ENCODE assay signal across 8 mouse cellular contexts in genomic region chr19:10895708-10896107, GRCm38 (mm10). TPM values are rescaled to one million over a fixed set of nuclear protein-coding genes. Genes with fewer than 3 reads are reported as not detected.
DNase-seq lines count a peak whose midpoint lies in the region; TF ChIP-seq lines count a peak whose summit lies in the region.

No protein-coding gene starts in this region.

- no peaks in the 10 kb centered on the region for H3K9me3 ChIP-seq in heart, embryonic 10.5 days
- no peaks in the 10 kb centered on the region for H3K9me3 ChIP-seq in embryonic facial prominence, embryonic 10.5 days
- H3K9me3 ChIP-seq in limb, embryonic 10.5 days (replicated peaks), result no peaks in the 10 kb centered on the region

- H3K27me3 ChIP-seq in heart, embryonic 10.5 days (ENCODE audit: insufficient read depth, poor library complexity, severe bottlenecking), result no peaks in the 10 kb centered on the region
- H3K27me3 ChIP-seq in embryonic facial prominence, embryonic 10.5 days (replicated peaks; ENCODE audit: low read depth, poor library complexity, severe bottlenecking), result no peaks in the 10 kb centered on the region
- no peaks in the 10 kb centered on the region for H3K27me3 ChIP-seq in limb, embryonic 10.5 days (ENCODE audit: low read depth, poor library complexity, severe bottlenecking)
- no peaks in the 10 kb centered on the region for H3K27me3 ChIP-seq in small intestine, adult 2 months (ENCODE audit: control insufficient read depth, insufficient read depth, low read length)

- 2% methylated on average over 16 of the region's 16 CpGs for WGBS in heart, embryonic 10.5 days
- 3% methylated on average over 16 of the region's 16 CpGs for WGBS in embryonic facial prominence, embryonic 10.5 days
- 2% methylated on average over 16 of the region's 16 CpGs for WGBS in limb, embryonic 10.5 days
- under 1% methylated on average over 16 of the region's 16 CpGs for WGBS in small intestine, adult 2 months

- H3K27ac ChIP-seq in heart, embryonic 10.5 days, result peak overlapping the region; percentile 92
- peak overlapping the region; percentile 94 for H3K27ac ChIP-seq in embryonic facial prominence, embryonic 10.5 days (replicated peaks)
- peak overlapping the region; percentile 92 for H3K27ac ChIP-seq in limb, embryonic 10.5 days
- peak overlapping the region; percentile 76 for H3K27ac ChIP-seq in small intestine, adult 2 months (ENCODE audit: insufficient read depth, low read depth, low read length)

- DNase-seq in heart, embryonic 10.5 days (ENCODE audit: low spot score), result no peak
- DNase-seq in heart, adult 18-20 months, result no peak
- DNase-seq in 416B (ENCODE audit: low read depth), result peak; percentile 40
- DNase-seq in embryonic facial prominence, embryonic 10.5 days (ENCODE audit: low spot score), result no peak
- DNase-seq in limb, embryonic 10.5 days (ENCODE audit: low spot score), result no peak
- DNase-seq in frontal cortex, postnatal 10 days (ENCODE audit: low spot score in 2 of 2), result no peak
- no peak for DNase-seq in layer of hippocampus, adult 8-10 months (ENCODE audit: low spot score in 2 of 2)

- no peak for TF ChIP-seq POLR2A in small intestine, adult 2 months (IDR thresholded peaks at IDR 0.05; ENCODE audit: low read depth, low read length)

- H3K4me1 ChIP-seq in heart, embryonic 10.5 days, result peaks cover 22% of the 10 kb centered on the region
- H3K4me1 ChIP-seq in embryonic facial prominence, embryonic 10.5 days, result peaks cover 21% of the 10 kb centered on the region
- peaks cover 19% of the 10 kb centered on the region for H3K4me1 ChIP-seq in limb, embryonic 10.5 days
- H3K4me1 ChIP-seq in small intestine, adult 2 months (ENCODE audit: control insufficient read depth, insufficient read depth, insufficient read length, low read length), result peaks cover 2% of the 10 kb centered on the region; the same call in 1 of the 2 replicates

- TF ChIP-seq CTCF in small intestine, adult 2 months (IDR thresholded peaks at IDR 0.05; ENCODE audit: extremely low read depth, insufficient read length, insufficient replicate concordance, low read depth, low read length), result no peak

- H3K36me3 ChIP-seq in heart, embryonic 10.5 days, result peaks cover 35% of the 10 kb centered on the region
- peaks cover 38% of the 10 kb centered on the region for H3K36me3 ChIP-seq in embryonic facial prominence, embryonic 10.5 days (replicated peaks)
- H3K36me3 ChIP-seq in limb, embryonic 10.5 days, result peaks cover 40% of the 10 kb centered on the region
- H3K36me3 ChIP-seq in small intestine, adult 2 months (ENCODE audit: control insufficient read depth, insufficient read depth, low read length), result peaks cover 23% of the 10 kb centered on the region

- H3K4me3 ChIP-seq in heart, embryonic 10.5 days, result peak overlapping the region; percentile 93
- peak overlapping the region; percentile 96 for H3K4me3 ChIP-seq in embryonic facial prominence, embryonic 10.5 days
- peak overlapping the region; percentile 86 for H3K4me3 ChIP-seq in limb, embryonic 10.5 days
- H3K4me3 ChIP-seq in small intestine, adult 2 months (ENCODE audit: low read depth, low read length), result peak overlapping the region; percentile 92

RNA-seq across cellular contexts. Expression of gene Prpf19, which starts 0.7 kb away (rescaled TPM):
- polyA plus RNA-seq in heart, embryonic 10.5 days (2016; fragmentation: Nextera tagmentation; extraction: Ambion mirVana), result 21.3 and 48.5 TPM in 2 replicates
- total RNA-seq in heart, adult 18-20 months (2021), result 100 to 1,000 TPM; 237 to 251 TPM
- polyA plus RNA-seq in embryonic facial prominence, embryonic 10.5 days (2016; fragmentation: Nextera tagmentation; extraction: Ambion mirVana), result 38.9 and 42.0 TPM in 2 replicates
- 47.2 and 51.5 TPM in 2 replicates for polyA plus RNA-seq in limb, embryonic 10.5 days (2016; fragmentation: Nextera tagmentation; extraction: Ambion mirVana)
- 63.6 and 114 TPM in 2 replicates for polyA plus RNA-seq in small intestine, adult 2 months (2012; rRNA removed)
- total RNA-seq in layer of hippocampus, adult 8-10 months (2022), result 100 to 1,000 TPM; 188 to 216 (median 197) TPM

RNA-seq across cellular contexts. Expression of gene Tmem109, which starts 13.9 kb away (rescaled TPM):
- polyA plus RNA-seq in heart, embryonic 10.5 days (2016; fragmentation: Nextera tagmentation; extraction: Ambion mirVana), result 67.8 and 68.2 TPM in 2 replicates
- total RNA-seq in heart, adult 18-20 months (2021), result 100 to 1,000 TPM; 104 to 113 TPM
- 60.8 and 63.7 TPM in 2 replicates for polyA plus RNA-seq in embryonic facial prominence, embryonic 10.5 days (2016; fragmentation: Nextera tagmentation; extraction: Ambion mirVana)
- polyA plus RNA-seq in limb, embryonic 10.5 days (2016; fragmentation: Nextera tagmentation; extraction: Ambion mirVana), result 71.7 and 72.3 TPM in 2 replicates
- 23.6 and 26.8 TPM in 2 replicates for polyA plus RNA-seq in small intestine, adult 2 months (2012; rRNA removed)
- total RNA-seq in layer of hippocampus, adult 8-10 months (2022), result 10 to 100 TPM; 48.5 to 57.8 (median 54.0) TPM

RNA-seq across cellular contexts. Expression of gene Zp1, which starts 24.7 kb away (rescaled TPM):
- polyA plus RNA-seq in heart, embryonic 10.5 days (2016; fragmentation: Nextera tagmentation; extraction: Ambion mirVana), result not detected in 2 replicates
- not detected for total RNA-seq in heart, adult 18-20 months (2021)
- polyA plus RNA-seq in embryonic facial prominence, embryonic 10.5 days (2016; fragmentation: Nextera tagmentation; extraction: Ambion mirVana), result not detected in 2 replicates
- not detected in 2 replicates for polyA plus RNA-seq in limb, embryonic 10.5 days (2016; fragmentation: Nextera tagmentation; extraction: Ambion mirVana)
- 0.05 and 0.14 TPM in 2 replicates for polyA plus RNA-seq in small intestine, adult 2 months (2012; rRNA removed)
- not detected for total RNA-seq in layer of hippocampus, adult 8-10 months (2022)

RNA-seq across cellular contexts. Expression of gene Tmem132a, which starts 26.0 kb away (rescaled TPM):
- 63.8 and 77.5 TPM in 2 replicates for polyA plus RNA-seq in heart, embryonic 10.5 days (2016; fragmentation: Nextera tagmentation; extraction: Ambion mirVana)
- 10 to 100 TPM; 10.1 to 10.3 TPM for total RNA-seq in heart, adult 18-20 months (2021)
- 139 and 142 TPM in 2 replicates for polyA plus RNA-seq in embryonic facial prominence, embryonic 10.5 days (2016; fragmentation: Nextera tagmentation; extraction: Ambion mirVana)
- 151 and 160 TPM in 2 replicates for polyA plus RNA-seq in limb, embryonic 10.5 days (2016; fragmentation: Nextera tagmentation; extraction: Ambion mirVana)
- 4.9 and 5.0 TPM in 2 replicates for polyA plus RNA-seq in small intestine, adult 2 months (2012; rRNA removed)
- total RNA-seq in layer of hippocampus, adult 8-10 months (2022), result 100 to 1,000 TPM; 132 to 156 (median 148) TPM

RNA-seq across cellular contexts. Expression of gene Ptgdr2, which starts 41.3 kb away (rescaled TPM):
- 0.19 and 0.30 TPM in 2 replicates for polyA plus RNA-seq in heart, embryonic 10.5 days (2016; fragmentation: Nextera tagmentation; extraction: Ambion mirVana)
- not detected for total RNA-seq in heart, adult 18-20 months (2021)
- 0.09 TPM in 1 of 2 replicates, not detected in the other for polyA plus RNA-seq in embryonic facial prominence, embryonic 10.5 days (2016; fragmentation: Nextera tagmentation; extraction: Ambion mirVana)
- polyA plus RNA-seq in limb, embryonic 10.5 days (2016; fragmentation: Nextera tagmentation; extraction: Ambion mirVana), result 0.08 TPM in 2 replicates
- 0.86 and 1.1 TPM in 2 replicates for polyA plus RNA-seq in small intestine, adult 2 months (2012; rRNA removed)
- total RNA-seq in layer of hippocampus, adult 8-10 months (2022), result under 1 TPM in 2 of 4 experiments, not detected in 2; 0.16 to 0.35 TPM
